Mouse (Mus musculus): ENCODE measurements around the gene Ercc6l. TPM values are rescaled to one million over a fixed set of nuclear protein-coding genes. Genes with fewer than 3 reads are reported as not detected.
"Not testable (repeated sequence)": the region's sequence is repeated elsewhere in the genome, so short reads cannot be mapped to it uniquely, and the experiment has no call there.

Ercc6l gene
- total RNA-seq, 2 experiments from 2014 or later, result 0.12 to 0.23 TPM

GRCm38 (mm10) chrX:102163529-102163928 lies 6.6 kb upstream of the Ercc6l start:
- no peak overlapping the region for H3K4me3 ChIP-seq
- no peak for TF ChIP-seq CTCF (conservative IDR thresholded peaks at IDR 0.05)
- no peak overlapping the region for H3K27ac ChIP-seq
- DNase-seq (ENCODE audit: low spot score in 2 of 2), result no peak

DNA sequence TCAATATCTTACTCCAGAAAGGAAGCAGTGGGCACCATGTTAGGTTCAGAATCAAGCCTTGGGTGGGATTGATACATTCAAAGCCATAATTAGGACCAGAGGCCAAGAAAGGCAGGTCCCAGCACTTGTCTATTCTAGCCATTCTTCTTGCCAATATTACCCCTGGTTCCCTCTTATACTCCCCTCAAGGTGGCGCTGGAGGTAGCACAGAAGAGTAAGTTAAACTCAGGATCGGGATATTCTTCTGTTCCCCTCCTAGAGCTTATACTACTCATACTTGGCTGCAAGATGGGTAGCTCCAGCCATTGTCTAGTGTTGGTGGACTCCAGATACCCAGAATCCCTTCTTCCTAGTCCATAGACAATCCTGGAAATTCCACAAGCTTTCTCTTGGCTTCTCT lies 6.2 kb upstream of the Ercc6l start:
- H3K4me3 ChIP-seq, result no peak overlapping the region
- no peak for DNase-seq (ENCODE audit: low spot score in 2 of 2)
- H3K27ac ChIP-seq, result no peak overlapping the region
- peak; percentile 50 for TF ChIP-seq CTCF (conservative IDR thresholded peaks at IDR 0.05)

- Histone ChIP-seq H3K4me3 (no peak overlapping the region), H3K27ac (no peak overlapping the region)
- no peak for TF ChIP-seq CTCF (conservative IDR thresholded peaks at IDR 0.05)
- no peak for DNase-seq (ENCODE audit: low spot score in 2 of 2)
Observed at GRCm38 (mm10) chrX:102160528-102160927, 3.6 kb upstream of the Ercc6l start.

GRCm38 (mm10) chrX:102159778-102160177 lies 2.9 kb upstream of the Ercc6l start:
- no peak overlapping the region for H3K27ac ChIP-seq
- peak; percentile 73 for TF ChIP-seq CTCF (conservative IDR thresholded peaks at IDR 0.05)
- no peak for DNase-seq (ENCODE audit: low spot score in 2 of 2)
- H3K4me3 ChIP-seq, result no peak overlapping the region

DNA sequence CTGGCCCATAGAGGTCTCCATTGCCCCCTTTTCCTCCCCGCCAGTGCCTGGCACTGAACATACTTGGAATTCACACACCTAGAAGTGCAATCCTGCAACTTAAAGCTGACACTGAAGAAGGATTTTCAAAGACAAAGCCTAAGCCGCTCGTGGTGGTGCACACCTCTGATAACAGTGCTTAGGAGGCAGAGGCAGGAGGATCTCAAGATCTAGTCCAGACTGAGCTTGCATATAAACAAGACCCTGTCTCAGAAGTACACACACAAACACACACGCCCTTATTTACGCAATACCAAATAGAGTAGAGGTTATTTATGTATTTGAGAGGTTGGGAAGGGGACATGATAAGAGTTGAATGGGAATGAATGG lies 516 bp upstream of the Ercc6l start:
- DNase-seq (ENCODE audit: low spot score in 2 of 2), result peak in 1 of 2 experiments; percentile 19
- Histone ChIP-seq H3K4me3 (peak overlapping the region; percentile 49), H3K27ac (peak overlapping the region; percentile 74; the same call in 1 of the 2 replicates)
- no peak for TF ChIP-seq CTCF (conservative IDR thresholded peaks at IDR 0.05)

GRCm38 (mm10) chrX:102141157-102141556 lies 15.7 kb downstream of the Ercc6l start:
- no peak for TF ChIP-seq CTCF (conservative IDR thresholded peaks at IDR 0.05)
- DNase-seq (ENCODE audit: low spot score in 2 of 2), result no peak
- Histone ChIP-seq H3K27ac (no peak overlapping the region), H3K4me3 (no peak overlapping the region)

DNA sequence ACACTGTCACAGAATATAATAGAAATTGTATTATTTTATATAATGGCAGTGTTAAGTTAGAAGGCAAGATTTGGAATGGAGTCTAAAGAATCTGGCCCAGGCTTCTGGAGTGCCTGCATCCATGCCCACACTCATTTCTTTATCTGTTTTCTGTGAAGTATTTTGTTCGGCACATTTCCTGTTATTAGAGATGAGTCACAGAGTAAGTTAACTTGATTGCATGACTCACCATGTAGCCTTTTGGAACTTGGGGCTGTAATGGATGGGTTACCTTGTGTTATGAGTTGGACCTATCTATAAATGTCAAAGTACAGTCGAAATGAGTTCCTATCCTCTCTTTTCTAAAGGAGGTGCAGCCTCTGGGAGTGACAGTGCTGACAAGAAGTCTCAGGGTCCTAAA lies 35.6 kb downstream of the Ercc6l start:
- Histone ChIP-seq H3K4me3 (no peak overlapping the region), H3K27ac (no peak overlapping the region)
- no peak for DNase-seq (ENCODE audit: low spot score in 2 of 2)
- TF ChIP-seq CTCF (conservative IDR thresholded peaks at IDR 0.05), result no peak

- TF ChIP-seq CTCF (conservative IDR thresholded peaks at IDR 0.05), result peak; percentile 52
- DNase-seq (ENCODE audit: low spot score in 2 of 2), result peak; percentile 89 to 95
- H3K4me3 ChIP-seq, result peak within 1 kb of the TSS; percentile 67
- H3K27ac ChIP-seq, result peak within 1 kb of the TSS; percentile 90
Observed at GRCm38 (mm10) chrX:102119042-102119864, 37.6 kb downstream of the Ercc6l start, which contains the start of gene Pin4. Gene Pin4 (plus strand): TSS chrX:102119447.

DNA sequence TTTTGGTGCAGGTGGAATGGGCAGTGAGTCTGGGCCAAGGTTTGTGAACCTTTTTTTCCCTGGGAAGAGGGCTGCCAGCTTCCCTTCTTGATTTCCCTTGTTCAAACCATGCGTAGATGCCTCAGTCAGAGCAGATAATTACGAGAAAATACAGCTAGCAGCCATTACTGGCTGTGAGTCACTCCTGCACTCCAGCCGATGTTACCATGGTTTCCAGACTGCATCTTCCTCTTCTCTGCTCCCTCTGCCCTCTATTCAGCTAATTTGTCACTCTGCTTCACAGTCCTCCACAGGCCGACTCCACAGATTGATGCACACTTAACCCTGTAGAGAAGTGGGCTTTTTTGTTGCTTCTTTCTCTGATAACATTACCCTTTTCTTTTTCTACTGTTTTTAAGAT lies 41.2 kb downstream of the Ercc6l start:
- no peak overlapping the region for H3K4me3 ChIP-seq
- peak in 1 of 2 experiments; percentile 43 for DNase-seq (ENCODE audit: low spot score in 2 of 2)
- H3K27ac ChIP-seq, result peak overlapping the region; percentile 83
- TF ChIP-seq CTCF (conservative IDR thresholded peaks at IDR 0.05), result no peak

DNA sequence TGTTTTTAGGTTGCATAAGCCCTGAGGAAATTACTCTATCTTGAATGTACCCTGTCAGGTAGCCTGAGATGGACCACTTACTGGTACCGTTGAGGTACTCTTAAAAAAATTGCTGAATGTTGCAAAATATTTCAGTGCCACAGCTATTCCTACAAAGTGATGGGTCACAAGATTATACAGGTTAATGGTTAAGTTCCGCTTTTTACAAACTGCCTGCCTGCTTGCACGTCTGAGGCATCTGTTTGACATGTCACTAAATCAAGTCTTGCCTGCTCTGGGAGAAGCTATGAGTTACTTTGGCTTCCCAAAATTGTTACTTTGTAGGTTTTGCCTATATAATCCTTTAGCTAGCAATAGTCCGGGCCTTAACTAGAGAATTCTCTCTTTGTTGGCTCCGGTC lies 47.5 kb downstream of the Ercc6l start:
- not testable (repeated sequence) for H3K4me3 ChIP-seq; H3K27ac ChIP-seq; DNase-seq (ENCODE audit: low spot score in 2 of 2)

DNA sequence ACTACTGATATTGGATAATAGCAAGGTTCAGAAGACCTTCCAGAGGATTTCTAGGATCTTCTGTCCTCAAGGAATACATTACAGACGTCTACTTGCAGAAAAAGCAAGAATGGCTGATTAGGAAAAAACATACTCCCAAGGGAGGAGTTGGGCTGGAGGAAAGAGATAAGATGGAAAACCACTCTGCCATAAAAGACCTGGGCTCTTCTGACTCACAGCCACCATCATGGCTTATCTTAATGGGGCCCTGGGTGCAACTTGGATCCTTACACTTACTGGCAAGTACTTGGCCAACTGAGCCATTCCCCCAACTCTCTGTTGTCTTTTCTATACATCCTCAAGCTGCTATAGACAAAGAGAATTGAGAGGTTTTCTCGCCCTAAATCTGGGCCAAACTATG lies 53.1 kb downstream of the Ercc6l start:
- DNase-seq (ENCODE audit: low spot score in 2 of 2); H3K27ac ChIP-seq: not testable (repeated sequence)

DNA sequence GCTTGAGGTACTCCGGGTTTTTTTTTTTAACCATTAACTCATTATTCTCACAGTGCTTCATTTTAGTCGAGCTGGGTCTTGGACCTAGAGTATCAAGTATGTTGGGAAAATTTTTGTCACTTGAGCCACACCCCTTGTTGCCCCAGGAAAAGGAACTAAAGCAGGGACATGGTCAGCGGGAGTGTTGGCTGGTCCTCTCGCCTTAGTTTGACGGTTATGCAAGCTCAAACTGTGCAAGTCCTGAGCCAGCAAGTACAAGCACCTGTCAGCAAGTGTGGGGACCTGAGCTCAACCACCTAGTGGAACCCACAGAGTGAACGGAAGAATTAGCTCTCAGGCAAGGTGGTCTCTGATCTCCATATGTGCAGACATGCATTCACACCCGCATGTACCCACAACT lies 55.0 kb downstream of the Ercc6l start:
- no peak for DNase-seq (ENCODE audit: low spot score in 2 of 2)
- H3K4me3 ChIP-seq, result no peak overlapping the region
- no peak overlapping the region for H3K27ac ChIP-seq
- TF ChIP-seq CTCF (conservative IDR thresholded peaks at IDR 0.05), result no peak

More for the DNA sequence above, 53.1 kb downstream of the Ercc6l start:
- not testable (repeated sequence) for H3K4me3 ChIP-seq

DNA sequence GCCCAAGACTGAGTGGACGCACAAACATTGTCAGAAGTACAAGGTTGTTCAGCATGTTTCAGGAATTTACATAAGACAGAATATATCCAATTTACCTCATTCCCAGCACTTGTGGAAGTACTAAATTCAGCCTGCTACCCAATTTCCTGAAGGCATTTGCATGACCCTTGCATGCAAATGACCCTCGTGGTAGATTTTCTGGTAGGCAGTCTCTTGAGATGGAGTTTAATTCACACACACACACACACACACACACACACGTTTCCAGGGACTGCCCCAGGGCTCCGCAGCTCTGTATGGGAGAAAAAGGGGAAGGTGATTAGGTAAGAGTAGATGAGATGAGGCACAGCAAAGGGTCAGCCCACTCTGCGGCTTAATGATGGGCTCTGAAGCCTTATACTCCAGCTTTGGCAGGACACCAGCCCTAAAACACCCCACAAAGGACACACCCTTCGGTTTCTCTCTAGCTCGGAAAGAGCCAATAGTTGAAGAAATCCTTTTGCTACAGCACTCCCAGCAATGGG lies 62.4 kb downstream of the Ercc6l start:
- no peak for TF ChIP-seq CTCF (conservative IDR thresholded peaks at IDR 0.05)
- H3K27ac ChIP-seq, result no peak overlapping the region
- no peak overlapping the region for H3K4me3 ChIP-seq
- no peak for DNase-seq (ENCODE audit: low spot score in 2 of 2)

Other genes starting within 250 kb of the Ercc6l start
- gene Rtl5, start 85.8 kb downstream of the Ercc6l start, total RNA-seq (2021), result 1 to 10 TPM; 8.8 to 9.0 TPM
- 10 to 100 TPM; 25.0 to 34.5 TPM for gene Pin4, start 37.6 kb downstream of the Ercc6l start, total RNA-seq (2021)
- 100 to 1,000 TPM; 416 to 499 TPM for gene Rps4x, start 32.3 kb upstream of the Ercc6l start, total RNA-seq (2021)
- 1 to 10 TPM in 1 of 2 experiments, under 1 TPM in 1; 0.72 to 1.2 TPM for gene Cited1, start 95.1 kb upstream of the Ercc6l start, total RNA-seq (2021)